ENCODE assay signal across 10 mouse cellular contexts in genomic region chr6:71673166-71673565, GRCm38 (mm10). TPM values are rescaled to one million over a fixed set of nuclear protein-coding genes. Genes with fewer than 3 reads are reported as not detected.
DNase-seq lines count a peak whose midpoint lies in the region; ATAC-seq and TF ChIP-seq lines count a peak whose summit lies in the region.
"Had no signal": no experiment of that assay in that cellular context is flagged by ENCODE, and none has a peak within 500 bp of the region (broad histone marks: within the 10 kb centered on the region; RNA-seq: fewer than 3 reads in every experiment).

No protein-coding gene starts in this region.

- H3K36me3 ChIP-seq in spleen, adult 2 months (ENCODE audit: control insufficient read depth, insufficient read depth, low read length): no peaks in the 10 kb centered on the region
- no peaks in the 10 kb centered on the region for H3K36me3 ChIP-seq in midbrain, embryonic 13.5 days
- H3K36me3 ChIP-seq: embryonic facial prominence, embryonic 13.5 days; heart, embryonic 15.5 days; limb, embryonic 15.5 days had no signal

- no peak for DNase-seq in spleen, adult 2 months (ENCODE audit: low read depth in 1 of 2, low spot score in 2 of 2)
- no peak for DNase-seq in spleen, postnatal 36 days (ENCODE audit: low spot score in 2 of 2)
- DNase-seq in ZHBTc4 (ENCODE audit: low read depth, low spot score): peak; percentile 49
- DNase-seq in kidney, postnatal 14 days: peak; percentile 5
- DNase-seq in thymus, postnatal 14 days: peak; percentile 57
- no peak for DNase-seq in Muller cell, postnatal 12 days (ENCODE audit: inconsistent ontology term)

- ATAC-seq in midbrain, embryonic 13.5 days: no peak

- no peaks in the 10 kb centered on the region for H3K27me3 ChIP-seq in spleen, adult 2 months (ENCODE audit: control insufficient read depth, insufficient read depth, low read length)
- H3K27me3 ChIP-seq in midbrain, embryonic 13.5 days: no peaks in the 10 kb centered on the region
- H3K27me3 ChIP-seq: heart, embryonic 15.5 days; limb, embryonic 15.5 days had no signal

- no peak for TF ChIP-seq POLR2A in spleen, adult 2 months (IDR thresholded peaks at IDR 0.05; ENCODE audit: low read depth, low read length)

- no peak overlapping the region for H3K27ac ChIP-seq in spleen, adult 2 months (ENCODE audit: insufficient read depth, low read length)
- H3K27ac ChIP-seq in midbrain, embryonic 13.5 days: no peak overlapping the region
- H3K27ac ChIP-seq: embryonic facial prominence, embryonic 13.5 days; heart, embryonic 15.5 days; limb, embryonic 15.5 days had no signal

- 0 out of 2 replicates have a peak, but pooled peaks cover 1% of the 10 kb centered on the region for H3K9me3 ChIP-seq in midbrain, embryonic 13.5 days
- H3K9me3 ChIP-seq: embryonic facial prominence, embryonic 13.5 days; heart, embryonic 15.5 days; limb, embryonic 15.5 days had no signal

- TF ChIP-seq CTCF in spleen, adult 2 months (IDR thresholded peaks at IDR 0.05; ENCODE audit: extremely low read depth, insufficient read depth, insufficient read length, insufficient replicate concordance): peak; percentile 18; the same call in 1 of the 2 replicates

- H3K4me2 ChIP-seq in midbrain, embryonic 13.5 days (replicated peaks): no peak overlapping the region
- H3K4me2 ChIP-seq: embryonic facial prominence, embryonic 13.5 days; heart, embryonic 15.5 days; limb, embryonic 15.5 days had no signal

- 67% methylated on average over 2 of the region's 2 CpGs for WGBS in spleen, adult 2 months
- 74% methylated on average over 2 of the region's 2 CpGs for WGBS in midbrain, embryonic 13.5 days

- H3K4me1 ChIP-seq in spleen, adult 2 months (ENCODE audit: control insufficient read depth, insufficient read depth, insufficient read length): no peaks in the 10 kb centered on the region
- no peaks in the 10 kb centered on the region for H3K4me1 ChIP-seq in midbrain, embryonic 13.5 days (replicated peaks)
- H3K4me1 ChIP-seq: embryonic facial prominence, embryonic 13.5 days; heart, embryonic 15.5 days; limb, embryonic 15.5 days had no signal

- H3K9ac ChIP-seq in midbrain, embryonic 13.5 days (replicated peaks): no peak overlapping the region
- H3K9ac ChIP-seq: embryonic facial prominence, embryonic 13.5 days; heart, embryonic 15.5 days; limb, embryonic 15.5 days had no signal

- H3K4me3 ChIP-seq in spleen, adult 2 months (ENCODE audit: extremely low read depth, insufficient read depth, insufficient read length): no peak overlapping the region
- no peak overlapping the region for H3K4me3 ChIP-seq in midbrain, embryonic 13.5 days (replicated peaks)
- H3K4me3 ChIP-seq: embryonic facial prominence, embryonic 13.5 days; heart, embryonic 15.5 days; limb, embryonic 15.5 days had no signal

RNA-seq across cellular contexts. Expression of gene Reep1, which starts 34.2 kb away (rescaled TPM):
- polyA plus RNA-seq in spleen, adult 2 months (2012; rRNA removed): 0.49 and 0.63 TPM in 2 replicates
- 197 and 202 TPM in 2 replicates for polyA plus RNA-seq in midbrain, embryonic 13.5 days (2015; fragmentation: Nextera tagmentation; extraction: Ambion mirVana)

RNA-seq across cellular contexts. Expression of gene Kdm3a, which starts 40.4 kb away (rescaled TPM):
- polyA plus RNA-seq in spleen, adult 2 months (2012; rRNA removed): 8.1 and 9.9 TPM in 2 replicates
- 61.5 and 71.9 TPM in 2 replicates for polyA plus RNA-seq in midbrain, embryonic 13.5 days (2015; fragmentation: Nextera tagmentation; extraction: Ambion mirVana)

Comparison
In these comparisons a context has a peak if more than half of its experiments do, and no peak if none do; other contexts are left out.
1. DNase-seq: peak in ZHBTc4 (single experiment), kidney, postnatal 14 days (single experiment) and thymus, postnatal 14 days (single experiment); none in spleen, adult 2 months (0 of 2), spleen, postnatal 36 days (0 of 2) and Muller cell, postnatal 12 days (single experiment).
2. RNA of gene Reep1, which starts 34.2 kb away (polyA plus RNA-seq): 197 to 202 TPM in midbrain, embryonic 13.5 days; 0.49 to 0.63 TPM in spleen, adult 2 months; every median in the first group is over 100 times any median in the second.